Mouse (Mus musculus) ES-Bruce4 (cell line): ENCODE measurements at regions not wholly inside any gene's neighbourhood (a gene's known extent, or its start where the extent isn't known, plus 50 kb on each side); places are given as distances from the start of the nearest gene placed in this dataset.

Source experiments
- H3K27ac ChIP-seq: 2 replicates; pipeline ENCODE4 v1.5.1; 2012; ENCODE audit warnings: low read length, inconsistent platforms; ENCODE audit not compliant: insufficient read depth
- H3K27me3 ChIP-seq: 2 replicates; pipeline ENCODE4 v1.6.1; 2012; ENCODE audit warnings: mild to moderate bottlenecking, low read length, inconsistent platforms; ENCODE audit not compliant: control insufficient read depth, poor library complexity, insufficient read depth, severe bottlenecking
- H3K36me3 ChIP-seq: 2 replicates; pipeline ENCODE4 v1.6.1; 2012; ENCODE audit warnings: inconsistent platforms, mild to moderate bottlenecking, low read length, moderate library complexity; ENCODE audit not compliant: control insufficient read depth, poor library complexity, insufficient read depth, severe bottlenecking
- H3K4me1 ChIP-seq: one replicate; pipeline ENCODE4 v1.8.1; 2011; ENCODE audit warnings: low read length; ENCODE audit not compliant: control insufficient read depth, insufficient read depth
- H3K4me3 ChIP-seq: 2 replicates; pipeline ENCODE4 v1.5.1; 2011; ENCODE audit warnings: low read depth, mild to moderate bottlenecking, low read length
- H3K9ac ChIP-seq: 2 replicates; pipeline ENCODE4 v1.6.1; 2012; ENCODE audit warnings: low read depth, mild to moderate bottlenecking, inconsistent platforms; ENCODE audit not compliant: poor library complexity, severe bottlenecking
- H3K9me3 ChIP-seq: replicated peaks from 2 replicates; pipeline ENCODE4 v1.6.1; 2012; ENCODE audit warnings: mild to moderate bottlenecking, low read length, inconsistent platforms; ENCODE audit not compliant: control insufficient read depth, poor library complexity, insufficient read depth, severe bottlenecking
- CTCF ChIP-seq: IDR thresholded peaks from one replicate; pipeline ENCODE4 v1.8.1; 2011; ENCODE audit warnings: low read depth, low read length
- EP300 ChIP-seq: IDR thresholded peaks from 2 replicates; pipeline ENCODE4 v1.6.1; 2011; ENCODE audit warnings: low read depth, low read length; ENCODE audit not compliant: insufficient read depth
- POLR2A ChIP-seq: IDR thresholded peaks from one replicate; pipeline ENCODE4 v1.8.1; 2011; ENCODE audit warnings: low read length; ENCODE audit not compliant: insufficient read depth

GRCm38 (mm10) chr2:173439031-173439430 lies 83.4 kb upstream of the 1700021F07Rik start:
- no peak for TF ChIP-seq EP300
- no peak for TF ChIP-seq CTCF
- no peak for TF ChIP-seq POLR2A
- H3K4me3 ChIP-seq = no peak overlapping the region
- no peaks in the 10 kb centered on the region for H3K27me3 ChIP-seq
- H3K9ac ChIP-seq = no peak overlapping the region
- H3K9me3 ChIP-seq = no peaks in the 10 kb centered on the region
- H3K4me1 ChIP-seq = no peaks in the 10 kb centered on the region
- H3K27ac ChIP-seq = no peak overlapping the region
- H3K36me3 ChIP-seq = no peaks in the 10 kb centered on the region

- Histone ChIP-seq H3K4me1 (no peaks in the 10 kb centered on the region), H3K9ac (no peak overlapping the region)
- no peak for TF ChIP-seq EP300
- TF ChIP-seq POLR2A = no peak
- no peak for TF ChIP-seq CTCF
Observed at GRCm38 (mm10) chr2:173442056-173442455, 80.3 kb upstream of the 1700021F07Rik start.

GRCm38 (mm10) chr2:173443262-173443661 lies 79.1 kb upstream of the 1700021F07Rik start:
- H3K27me3 ChIP-seq = no peaks in the 10 kb centered on the region
- TF ChIP-seq POLR2A = no peak
- no peak for TF ChIP-seq EP300
- TF ChIP-seq CTCF = no peak
- peaks cover 6% of the 10 kb centered on the region; the same call in 1 of the 2 replicates for H3K9me3 ChIP-seq
- H3K4me1 ChIP-seq = no peaks in the 10 kb centered on the region
- no peaks in the 10 kb centered on the region for H3K36me3 ChIP-seq
- no peak overlapping the region for H3K9ac ChIP-seq
- no peak overlapping the region for H3K4me3 ChIP-seq
- no peak overlapping the region for H3K27ac ChIP-seq

More at GRCm38 (mm10) chr2:173442056-173442455, 80.3 kb upstream of the 1700021F07Rik start:
- no peaks in the 10 kb centered on the region for H3K36me3 ChIP-seq
- no peaks in the 10 kb centered on the region for H3K27me3 ChIP-seq
- peaks cover 6% of the 10 kb centered on the region; the same call in 1 of the 2 replicates for H3K9me3 ChIP-seq
- H3K4me3 ChIP-seq = no peak overlapping the region
- H3K27ac ChIP-seq = no peak overlapping the region

- no peak overlapping the region for H3K27ac ChIP-seq
- H3K27me3 ChIP-seq = no peaks in the 10 kb centered on the region
- no peak for TF ChIP-seq POLR2A
- TF ChIP-seq EP300 = no peak
- no peak for TF ChIP-seq CTCF
- H3K9me3 ChIP-seq = peaks cover 6% of the 10 kb centered on the region; the same call in 1 of the 2 replicates
- H3K36me3 ChIP-seq = no peaks in the 10 kb centered on the region
- H3K4me1 ChIP-seq = peaks cover 2% of the 10 kb centered on the region
- H3K9ac ChIP-seq = no peak overlapping the region
- H3K4me3 ChIP-seq = no peak overlapping the region
Observed at GRCm38 (mm10) chr2:173444386-173444785, 78.0 kb upstream of the 1700021F07Rik start.

- H3K9ac ChIP-seq = no peak overlapping the region
- H3K27ac ChIP-seq = no peak overlapping the region
- peaks cover 2% of the 10 kb centered on the region for H3K4me1 ChIP-seq
- TF ChIP-seq EP300 (no peak), POLR2A (no peak), CTCF (no peak)
- peaks cover 6% of the 10 kb centered on the region; the same call in 1 of the 2 replicates for H3K9me3 ChIP-seq
- H3K27me3 ChIP-seq = no peaks in the 10 kb centered on the region
- H3K36me3 ChIP-seq = no peaks in the 10 kb centered on the region
- H3K4me3 ChIP-seq = no peak overlapping the region
Observed at GRCm38 (mm10) chr2:173445039-173445438, 77.3 kb upstream of the 1700021F07Rik start.

GRCm38 (mm10) chr2:173448546-173449187 lies 73.7 kb upstream of the 1700021F07Rik start:
- no peak for TF ChIP-seq EP300
- TF ChIP-seq CTCF = no peak
- TF ChIP-seq POLR2A = no peak
- no peak overlapping the region for H3K27ac ChIP-seq
- peaks cover 6% of the 10 kb centered on the region; the same call in 1 of the 2 replicates for H3K9me3 ChIP-seq

More at GRCm38 (mm10) chr2:173448546-173449187, 73.7 kb upstream of the 1700021F07Rik start:
- Histone ChIP-seq H3K4me1 (peaks cover 2% of the 10 kb centered on the region), H3K27me3 (no peaks in the 10 kb centered on the region), H3K9ac (no peak overlapping the region), H3K36me3 (no peaks in the 10 kb centered on the region), H3K4me3 (no peak overlapping the region)
